In the genomic region with DNA sequence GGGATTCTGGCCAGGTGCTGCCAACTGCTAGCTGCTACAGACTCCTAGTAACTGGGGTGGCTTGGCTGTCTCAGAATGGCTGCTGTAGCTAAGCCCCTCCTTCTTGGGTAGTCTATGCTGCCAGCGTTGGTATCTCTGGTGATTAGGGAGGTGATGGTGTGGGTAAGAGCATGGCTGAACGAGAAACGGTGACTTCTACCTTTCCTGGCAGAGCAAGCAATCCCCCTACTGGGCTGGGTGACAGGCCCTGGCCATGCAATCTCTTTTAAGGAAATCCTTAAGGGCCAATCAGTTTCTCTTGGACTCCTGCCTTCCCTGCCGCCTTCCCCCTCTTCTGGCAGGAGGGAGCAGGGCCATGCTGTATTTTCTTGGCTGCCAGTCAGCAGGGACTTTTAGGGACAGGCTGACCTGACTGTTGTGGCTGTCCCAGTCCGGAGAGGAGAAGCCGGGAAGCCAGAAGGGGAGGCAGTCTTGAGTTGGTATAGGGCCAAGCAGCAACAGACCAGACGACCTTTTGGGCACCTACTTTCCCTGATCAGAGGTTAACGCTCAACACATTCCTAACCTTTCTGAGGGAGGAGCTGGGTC, we compare ENCODE assay signal across 8 mouse cellular contexts.
A peak's percentile ranks its signal among the peaks of the same experiment; 100 is the strongest.
DNase-seq lines count a peak whose midpoint lies in the region; ATAC-seq and TF ChIP-seq lines count a peak whose summit lies in the region.

No protein-coding gene starts in this region.

- ATAC-seq in hindbrain, postnatal 0 days = peak; percentile 2; the same call in 1 of the 2 replicates
- ATAC-seq in midbrain, embryonic 14.5 days (ENCODE audit: low FRiP score, low TSS enrichment) = no peak

- peak overlapping the region; percentile 90 for H3K4me2 ChIP-seq in hindbrain, postnatal 0 days (ENCODE audit: low read depth, low read length)
- H3K4me2 ChIP-seq in midbrain, embryonic 14.5 days (ENCODE audit: low read length) = peak overlapping the region; percentile 99

- H3K9ac ChIP-seq in hindbrain, postnatal 0 days (replicated peaks; ENCODE audit: low read length) = peak overlapping the region; percentile 69
- H3K9ac ChIP-seq in midbrain, embryonic 14.5 days (replicated peaks; ENCODE audit: low read length) = no peak overlapping the region; the same call in 1 of the 2 replicates

- TF ChIP-seq CTCF in hindbrain, postnatal 0 days (IDR thresholded peaks at IDR 0.05; ENCODE audit: low read depth) = peak; percentile 52
- TF ChIP-seq CTCF in left cerebral cortex, adult 2 months (IDR thresholded peaks at IDR 0.05) = peak; percentile 15

- peak; percentile 77 for DNase-seq in NIH3T3 (ENCODE audit: low read depth)
- peak; percentile 84 for DNase-seq in cerebellum, adult 11 months
- peak; percentile 48 for DNase-seq in gastrocnemius, postnatal 10 days
- DNase-seq in hindbrain, postnatal 0 days (ENCODE audit: low spot score) = peak; percentile 77
- peak; percentile 59 to 69 for DNase-seq in left cerebral cortex, adult 2 months (ENCODE audit: extremely low spot score in 1 of 2, low spot score in 2 of 2)
- DNase-seq in midbrain, embryonic 14.5 days = peak; percentile 39
- no peak for DNase-seq in thymus, postnatal 0 days (ENCODE audit: low spot score)
- DNase-seq in urinary bladder, adult 18-20 months (ENCODE audit: low spot score in 2 of 2) = no peak

- peak overlapping the region; percentile 84; the same call in 1 of the 2 replicates for H3K27ac ChIP-seq in hindbrain, postnatal 0 days
- peak overlapping the region; percentile 95 for H3K27ac ChIP-seq in left cerebral cortex, adult 2 months
- no peak overlapping the region for H3K27ac ChIP-seq in midbrain, embryonic 14.5 days (replicated peaks; ENCODE audit: low read depth, low read length)

- H3K4me3 ChIP-seq in hindbrain, postnatal 0 days (ENCODE audit: low read length) = peak overlapping the region; percentile 63
- H3K4me3 ChIP-seq in left cerebral cortex, adult 2 months = peak overlapping the region; percentile 79
- H3K4me3 ChIP-seq in midbrain, embryonic 14.5 days (replicated peaks; ENCODE audit: low read depth, low read length) = peak overlapping the region; percentile 55

- intact Hi-C loops in left cerebral cortex, adult 2 months (cut with DNase I) = loop anchor here (1.0 to 2.0 kb wide), 3 partner anchors 57 to 115 kb away; no protein-coding TSS in a partner anchor

- H3K27me3 ChIP-seq in hindbrain, postnatal 0 days (ENCODE audit: insufficient read depth, low read length) = no peaks in the 10 kb centered on the region
- peaks cover 17% of the 10 kb centered on the region; the same call in 1 of the 2 replicates for H3K27me3 ChIP-seq in midbrain, embryonic 14.5 days (ENCODE audit: control insufficient read depth, insufficient read depth, low read length)

- peaks cover 27% of the 10 kb centered on the region for H3K4me1 ChIP-seq in hindbrain, postnatal 0 days (ENCODE audit: insufficient read depth, low read length)
- H3K4me1 ChIP-seq in midbrain, embryonic 14.5 days (ENCODE audit: control insufficient read depth, insufficient read depth, low read length) = peaks cover 21% of the 10 kb centered on the region

- no peaks in the 10 kb centered on the region for H3K36me3 ChIP-seq in hindbrain, postnatal 0 days (ENCODE audit: insufficient read depth, low read length)
- no peaks in the 10 kb centered on the region for H3K36me3 ChIP-seq in midbrain, embryonic 14.5 days (ENCODE audit: control insufficient read depth, insufficient read depth, low read length)

- no peaks in the 10 kb centered on the region for H3K9me3 ChIP-seq in hindbrain, postnatal 0 days (ENCODE audit: low read length)
- no peaks in the 10 kb centered on the region for H3K9me3 ChIP-seq in midbrain, embryonic 14.5 days (ENCODE audit: control insufficient read depth, low read length)

- WGBS in hindbrain, postnatal 0 days = 14% methylated on average over 8 of the region's 8 CpGs
- WGBS in midbrain, embryonic 14.5 days = 38% methylated on average over 8 of the region's 8 CpGs

Comparison
In these comparisons a context has a peak if more than half of its experiments do, and no peak if none do; other contexts are left out.
1. DNase-seq: peak in NIH3T3 (single experiment), cerebellum, adult 11 months (single experiment), gastrocnemius, postnatal 10 days (single experiment), hindbrain, postnatal 0 days (single experiment), left cerebral cortex, adult 2 months (2 of 2) and midbrain, embryonic 14.5 days (single experiment); none in thymus, postnatal 0 days (single experiment) and urinary bladder, adult 18-20 months (0 of 2).
2. Peak in every context shown above with its lines, with median percentiles within 50 percentile points of each other: H3K4me3 ChIP-seq.